Mouse (Mus musculus): ENCODE measurements around the gene Prom2.

- no peak for TF ChIP-seq NRF1 (IDR thresholded peaks at IDR 0.05; ENCODE audit: insufficient read depth, low read depth, low read length, poor library complexity, severe bottlenecking)
- TF ChIP-seq CTCF (IDR thresholded peaks at IDR 0.05 in 2 of 3, conservative IDR thresholded peaks at IDR 0.05 in 1 of 3; ENCODE audit: control insufficient read depth in 1 of 3, insufficient read depth in 1 of 3, low read depth in 2 of 3, low read length in 3 of 3, poor library complexity in 1 of 3, severe bottlenecking in 1 of 3), result peak; percentile 76 to 83 (median 81)
- no peak for TF ChIP-seq TBP (IDR thresholded peaks at IDR 0.05; ENCODE audit: low read depth, low read length)
- TF ChIP-seq POLR2A (IDR thresholded peaks at IDR 0.05; ENCODE audit: control insufficient read depth in 1 of 2, insufficient read depth in 1 of 2, low read depth in 1 of 2, low read length in 2 of 2, poor library complexity in 1 of 2), result no peak
- TF ChIP-seq TAL1 (IDR thresholded peaks at IDR 0.05; ENCODE audit: low read length), result no peak
- no peak for TF ChIP-seq EP300 (IDR thresholded peaks at IDR 0.05; ENCODE audit: low read depth in 1 of 2, low read length in 2 of 2)
- no peak for TF ChIP-seq POLR2AphosphoS2 (IDR thresholded peaks at IDR 0.05; ENCODE audit: low read length)
These were observed 40.2 kb downstream of the Prom2 start for GRCm38 (mm10) chr2:127501061-127501460.

All from MEL (cell line).